Mouse (Mus musculus): ENCODE measurements at regions not wholly inside any gene's neighbourhood (a gene's known extent, or its start where the extent isn't known, plus 50 kb on each side); places are given as distances from the start of the nearest gene placed in this dataset. TPM values are rescaled to one million over a fixed set of nuclear protein-coding genes. Genes with fewer than 3 reads are reported as not detected.

DNA sequence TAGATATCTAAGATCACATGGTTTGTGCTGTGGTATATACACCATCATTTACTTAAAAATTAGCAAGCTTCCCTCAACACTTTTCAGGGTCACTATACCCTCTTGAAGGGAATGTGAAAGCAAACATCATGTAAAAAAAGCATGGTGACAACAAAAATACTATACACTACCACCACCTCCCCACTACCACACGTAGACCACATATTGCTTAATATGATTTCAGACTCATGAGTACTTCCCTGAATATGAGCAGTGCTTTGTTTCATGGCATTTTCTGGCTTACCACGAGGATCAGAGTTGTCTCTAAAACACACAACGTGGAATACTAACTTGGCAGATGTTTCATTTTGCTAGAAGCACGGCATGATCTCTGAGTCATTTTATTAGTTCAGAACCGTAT lies 284.0 kb upstream of the Egfl6 start:
- Histone ChIP-seq H3K27me3 (replicated peaks; ENCODE audit: control insufficient read depth, insufficient read depth, low read length) (0 out of 2 replicates have a peak, but pooled peaks cover 4% of the 10 kb centered on the region), H3K27ac (ENCODE audit: low read depth) (no peak overlapping the region), H3K4me1 (replicated peaks; ENCODE audit: control insufficient read depth, insufficient read depth, low read length) (no peaks in the 10 kb centered on the region), H3K36me3 (ENCODE audit: control insufficient read depth, insufficient read depth, low read length) (no peaks in the 10 kb centered on the region), H3K4me2 (ENCODE audit: low read length) (no peak overlapping the region), H3K9me3 (ENCODE audit: control insufficient read depth, low read length) (no peaks in the 10 kb centered on the region), H3K4me3 (ENCODE audit: low read depth, low read length) (no peak overlapping the region), H3K9ac (ENCODE audit: low read length) (no peak overlapping the region)
- ATAC-seq (replicated peaks; ENCODE audit: low FRiP score, low TSS enrichment, low read depth): no peak
- WGBS: 83% methylated on average over 5 of the region's 5 CpGs
- no peak for DNase-seq (ENCODE audit: low spot score)

DNA sequence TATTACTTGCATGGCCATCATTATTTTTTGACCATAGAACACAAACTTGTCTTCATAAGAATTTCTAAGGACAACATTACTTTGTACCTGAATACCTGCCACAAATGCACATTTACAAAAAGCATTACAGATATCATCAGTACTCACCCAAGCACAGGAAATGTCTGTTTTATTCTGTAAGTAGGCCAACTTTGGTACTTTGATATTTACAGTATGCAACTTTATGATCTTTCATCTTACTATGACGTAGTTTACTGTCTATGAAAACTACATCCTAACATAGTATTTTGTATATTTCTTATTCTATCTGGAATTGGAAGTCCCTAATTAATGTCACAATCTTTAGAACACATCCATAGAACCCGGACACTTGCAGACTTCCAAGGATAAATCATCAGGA lies 282.2 kb upstream of the Egfl6 start:
- no peak overlapping the region for H3K9ac ChIP-seq (ENCODE audit: low read length)
- DNase-seq (ENCODE audit: low spot score) (no peak), ATAC-seq (replicated peaks; ENCODE audit: low FRiP score, low TSS enrichment, low read depth) (no peak)
- no peaks in the 10 kb centered on the region for H3K9me3 ChIP-seq (ENCODE audit: control insufficient read depth, low read length)
- H3K4me1 ChIP-seq (replicated peaks; ENCODE audit: control insufficient read depth, insufficient read depth, low read length): no peaks in the 10 kb centered on the region
- H3K27ac ChIP-seq (ENCODE audit: low read depth): no peak overlapping the region
- WGBS: 75% methylated on average over 2 of the region's 2 CpGs
- H3K36me3 ChIP-seq (ENCODE audit: control insufficient read depth, insufficient read depth, low read length): no peaks in the 10 kb centered on the region
- no peak overlapping the region for H3K4me2 ChIP-seq (ENCODE audit: low read length)
- no peak overlapping the region for H3K4me3 ChIP-seq (ENCODE audit: low read depth, low read length)
- no peaks in the 10 kb centered on the region for H3K27me3 ChIP-seq (replicated peaks; ENCODE audit: control insufficient read depth, insufficient read depth, low read length)

Small RNAs in the stretch of these regions (microRNA-seq; reads per million reads assigned to microRNA genes)
- gene Gm22368: not detected
- gene Gm44376: not detected

All from intestine, embryonic 14.5 days (tissue).